Mouse (Mus musculus) heart, adult 8-10 months (tissue): ENCODE measurements at regions not wholly inside any gene's neighbourhood (a gene's known extent, or its start where the extent isn't known, plus 50 kb on each side); places are given as distances from the start of the nearest gene placed in this dataset.

Experiments
- DNase-seq: peaks from one replicate; pipeline ENCODE4 v3.0.0; 2022; ENCODE audit warnings: low spot score

DNA sequence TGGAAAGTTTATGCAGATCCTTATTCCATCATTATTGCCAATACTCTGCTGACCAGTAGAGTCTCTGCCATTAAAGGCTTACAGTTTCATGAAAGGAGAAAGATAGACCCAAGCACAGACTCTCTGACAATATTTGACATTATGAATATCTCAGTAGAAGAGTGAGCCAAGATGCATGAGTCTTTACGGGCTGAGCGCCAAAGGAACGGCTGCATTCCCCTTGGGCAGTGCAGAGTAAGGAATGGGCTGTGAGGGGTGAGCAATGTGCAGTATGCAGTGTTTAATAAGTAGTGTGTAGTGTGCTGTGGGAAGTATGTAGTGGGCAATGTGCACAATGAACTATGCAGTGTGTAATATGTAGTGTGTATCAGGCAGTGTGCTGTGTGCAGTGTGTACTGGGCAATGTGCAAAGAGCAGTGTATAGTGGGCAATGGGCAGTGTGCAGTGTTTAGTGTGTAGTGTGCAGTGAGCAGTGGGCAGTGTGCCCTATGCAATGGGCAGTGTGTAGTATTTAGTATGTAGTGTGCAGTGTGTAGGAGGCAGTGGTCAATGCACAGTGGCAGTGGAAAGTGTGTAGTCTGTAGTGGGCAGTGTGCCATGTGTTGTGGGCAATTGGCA, 671.8 kb downstream of the 5730522E02Rik start:
- DNase-seq = no peak

DNA sequence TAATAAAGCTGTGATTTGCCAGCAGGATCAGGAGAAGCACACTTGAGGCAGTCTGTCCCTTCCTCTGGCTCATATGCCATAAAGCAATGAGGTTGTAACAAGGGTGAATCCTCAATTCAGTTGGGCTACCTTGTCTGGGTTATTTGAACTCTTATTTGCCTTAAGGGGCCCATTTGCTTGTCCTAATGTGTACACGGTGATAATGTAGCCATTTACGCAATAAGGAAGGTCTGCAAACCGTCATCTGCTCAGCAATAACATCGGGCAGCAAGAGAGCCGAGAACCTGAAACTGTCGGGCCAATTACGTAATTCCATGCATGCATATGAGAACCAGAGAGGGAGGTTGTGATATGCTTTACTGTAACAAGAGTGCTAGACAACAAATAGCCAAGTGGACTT, 674.5 kb downstream of the 5730522E02Rik start:
- DNase-seq = no peak

DNA sequence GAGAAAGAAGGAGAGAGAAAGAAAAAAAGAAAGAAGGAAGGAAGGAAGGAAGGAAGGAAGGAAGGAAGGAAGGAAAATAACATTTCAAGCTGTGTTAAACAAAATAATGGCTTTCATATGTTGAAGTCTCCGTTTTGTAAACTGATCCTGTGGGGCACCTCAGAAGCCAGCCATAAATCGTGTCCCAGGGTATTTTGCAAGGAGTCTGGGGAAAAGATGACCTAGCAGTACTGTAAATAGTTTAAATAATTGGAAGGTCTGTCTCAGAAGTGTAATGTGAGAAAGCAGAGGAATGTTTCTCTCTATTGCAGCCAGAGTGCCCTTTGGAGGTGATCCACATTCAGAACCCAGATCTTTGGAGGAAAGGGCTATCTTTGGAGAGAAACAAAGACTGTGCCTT, 677.5 kb downstream of the 5730522E02Rik start:
- no peak for DNase-seq

DNA sequence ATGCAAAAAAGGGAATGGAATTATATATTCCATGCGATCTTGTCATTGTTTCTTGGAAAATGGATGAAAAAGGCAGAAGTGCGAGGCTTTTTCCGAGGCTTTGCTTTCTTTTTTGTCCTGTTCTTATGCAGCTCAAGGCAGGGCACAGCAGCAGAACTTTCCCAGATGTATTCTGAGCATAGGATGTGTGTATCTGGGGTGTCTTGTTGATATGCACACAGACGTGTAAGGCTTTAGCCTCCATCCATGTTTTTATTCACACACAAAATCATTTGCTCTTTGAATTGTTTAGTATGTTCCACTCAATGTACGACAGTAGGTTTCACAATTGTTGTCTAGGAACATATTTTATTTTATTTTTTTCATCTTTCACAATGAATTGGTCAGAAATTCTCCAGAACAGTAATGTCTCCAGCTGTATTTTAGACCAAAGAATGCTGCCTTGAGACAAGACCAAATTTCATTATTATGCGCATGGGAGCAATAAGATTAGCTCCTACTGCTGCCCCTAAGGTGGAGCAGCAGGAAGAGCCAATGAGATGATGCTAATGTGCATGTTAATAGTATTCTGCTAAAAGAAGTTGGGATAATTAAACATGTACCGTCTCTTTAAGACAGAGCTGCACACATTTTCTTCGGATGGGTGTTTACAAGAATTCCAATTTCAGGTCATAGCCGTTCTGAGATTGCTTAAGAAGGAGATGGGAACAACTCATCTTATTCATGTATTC, 678.7 kb downstream of the 5730522E02Rik start:
- no peak for DNase-seq

DNA sequence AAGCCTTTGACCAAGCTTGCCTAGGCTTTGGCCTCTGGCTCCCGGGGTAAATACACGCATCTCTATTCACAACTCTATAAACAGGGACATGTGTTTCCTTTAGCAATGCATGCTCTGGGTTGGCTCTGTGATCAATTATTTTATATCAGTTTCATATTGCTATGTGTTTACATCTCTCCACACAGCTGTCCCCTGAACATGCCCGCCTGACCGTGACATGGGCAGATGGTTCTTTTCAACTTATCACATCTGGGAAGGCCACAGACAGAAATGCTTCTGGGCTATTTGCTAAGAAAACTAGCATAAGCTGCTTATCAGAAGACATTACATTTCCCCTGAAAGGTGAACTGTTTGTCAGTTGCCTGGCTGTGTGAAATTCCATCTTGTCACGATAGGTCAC, 682.5 kb downstream of the 5730522E02Rik start:
- no peak for DNase-seq

DNA sequence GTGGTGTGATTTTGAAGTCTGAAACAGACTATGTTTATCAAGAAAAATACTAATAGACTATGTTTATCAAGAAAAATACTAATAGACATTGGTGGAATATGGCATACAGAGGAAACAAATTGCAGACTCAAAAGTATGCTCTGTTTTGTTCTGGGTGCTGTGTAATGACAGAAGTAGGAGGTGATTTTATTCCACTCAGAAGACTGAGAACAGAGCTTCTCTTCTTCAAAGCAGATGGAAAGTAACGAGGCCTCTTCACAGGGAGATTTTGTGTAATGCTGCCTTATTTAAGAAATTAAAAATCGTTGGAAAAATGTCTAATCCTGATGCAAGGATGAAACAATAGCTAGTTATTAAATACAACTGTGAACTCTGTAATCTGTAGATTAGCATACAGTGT, 691.7 kb downstream of the 5730522E02Rik start:
- no peak for DNase-seq

DNA sequence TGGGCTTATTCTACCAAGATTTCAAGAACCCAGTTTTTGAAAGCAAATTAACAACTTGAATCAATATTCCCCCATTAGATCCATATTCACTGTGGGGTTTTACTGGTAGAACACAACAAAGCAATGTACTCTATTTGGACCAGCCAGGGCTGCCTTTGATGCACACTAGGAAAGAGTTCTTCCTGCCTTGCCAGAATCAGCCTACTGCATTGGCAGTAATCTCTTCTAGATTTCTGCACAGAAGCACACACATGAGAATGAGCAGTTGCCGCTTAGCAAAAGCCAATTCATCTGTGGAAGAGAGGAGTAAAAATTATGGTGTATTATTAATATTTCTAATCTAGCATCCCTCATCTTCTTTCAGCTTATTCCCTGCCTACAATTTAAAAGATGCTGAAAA, 692.4 kb downstream of the 5730522E02Rik start:
- no peak for DNase-seq

DNA sequence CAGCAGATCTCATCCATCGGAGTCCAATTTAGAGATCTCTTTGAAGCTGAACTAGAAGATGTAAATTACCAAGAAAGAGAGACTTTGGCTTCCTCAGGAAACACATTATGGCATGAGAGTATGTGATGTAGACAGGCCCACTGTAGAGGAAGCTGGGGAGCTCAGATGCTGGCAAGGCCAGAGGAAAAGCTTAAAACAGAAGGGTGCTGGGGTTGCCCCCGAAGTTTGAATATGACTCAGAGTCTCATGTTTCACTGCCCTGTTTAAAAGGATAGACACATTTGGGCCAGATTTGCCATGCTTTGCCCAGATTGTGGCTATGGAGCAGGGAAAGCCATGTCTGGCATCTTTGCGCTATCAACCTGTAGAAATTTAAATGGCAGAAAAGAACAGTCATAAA, 705.1 kb downstream of the 5730522E02Rik start:
- DNase-seq = no peak

DNA sequence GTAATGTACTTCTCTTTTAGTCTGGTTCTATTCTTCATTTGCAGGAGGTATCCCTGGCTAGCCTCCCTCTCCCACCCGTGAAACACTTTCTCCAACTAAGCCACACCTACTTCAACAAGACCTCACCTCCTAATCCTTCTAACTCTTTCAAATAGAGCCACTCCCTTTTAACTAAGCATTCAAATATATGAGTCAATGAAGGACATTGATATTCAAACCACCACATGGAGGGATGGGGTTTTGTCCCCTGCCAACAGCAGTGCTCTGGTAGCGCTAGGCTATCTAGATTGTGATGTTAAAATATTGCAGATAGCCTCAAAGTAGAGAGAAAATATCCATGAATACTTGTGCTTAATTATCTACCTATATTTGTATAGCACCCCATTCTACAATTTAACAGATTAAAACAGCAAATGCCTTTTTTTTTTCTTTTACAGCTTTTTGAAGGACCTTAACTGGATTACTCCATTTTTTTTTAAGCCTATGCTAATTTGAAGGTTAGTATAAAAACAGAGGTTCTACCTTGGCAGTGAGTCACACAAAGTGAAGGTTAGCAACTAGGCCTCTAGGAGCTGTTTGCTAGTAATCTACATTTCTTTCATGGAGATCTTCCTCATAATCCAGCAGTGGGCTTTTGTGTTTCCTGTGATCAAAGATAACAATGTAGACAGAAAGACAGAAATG, 736.7 kb downstream of the 5730522E02Rik start:
- no peak for DNase-seq

DNA sequence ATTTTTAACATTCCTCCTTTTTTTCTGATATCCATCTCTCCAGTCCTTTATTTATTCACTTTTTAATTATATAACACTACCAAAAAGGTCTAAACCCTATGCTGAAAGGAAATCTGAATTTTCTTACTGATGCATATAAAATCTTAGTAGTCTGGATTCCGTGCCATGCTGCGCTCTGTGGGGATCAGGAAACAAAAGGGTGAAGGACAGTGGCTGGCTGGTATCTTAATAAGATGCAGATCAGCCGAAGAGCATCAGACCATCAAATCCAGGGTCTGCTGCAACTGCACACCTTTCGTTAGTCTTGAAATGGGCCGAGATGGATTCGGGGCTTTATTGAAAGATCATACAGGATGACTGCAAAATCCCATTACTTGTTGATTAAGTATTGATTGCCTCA, 740.7 kb downstream of the 5730522E02Rik start:
- DNase-seq = no peak

DNA sequence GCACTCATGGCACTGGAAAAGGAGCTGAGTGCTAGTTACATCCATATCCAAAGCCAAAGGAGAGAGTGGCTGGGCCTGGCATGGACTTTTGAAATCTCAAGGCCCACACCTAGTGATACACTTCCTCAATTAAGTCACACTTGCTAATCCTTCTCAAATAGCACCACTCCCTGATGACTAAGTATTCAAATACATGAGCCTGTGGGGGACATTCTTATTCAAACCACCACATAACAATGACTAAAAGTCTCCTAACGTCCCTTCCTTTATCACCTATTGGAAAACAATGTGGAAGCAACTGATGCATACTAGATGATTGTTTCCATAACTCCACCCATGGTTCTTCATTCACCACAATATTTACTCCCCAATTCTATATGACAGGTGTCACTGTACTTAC, 773.4 kb downstream of the 5730522E02Rik start:
- no peak for DNase-seq

DNA sequence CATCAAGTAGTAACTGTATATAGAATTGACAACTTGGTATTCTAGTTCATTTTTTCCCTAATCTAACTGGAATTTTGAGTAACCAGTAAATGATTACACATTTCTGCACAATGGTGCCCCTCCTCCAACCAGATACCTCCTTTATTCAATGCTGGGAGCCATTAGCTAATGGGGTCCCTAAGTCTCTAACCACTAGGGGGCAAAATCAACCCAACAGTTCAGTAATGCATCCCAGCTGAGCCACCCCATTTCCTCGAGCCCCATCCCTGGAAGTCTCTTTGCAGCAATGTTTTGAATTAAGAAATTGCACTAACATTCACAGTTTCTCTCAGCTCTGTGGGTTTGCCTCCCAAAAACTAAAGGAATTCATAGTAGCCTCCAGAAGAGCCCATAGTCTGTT, 774.9 kb downstream of the 5730522E02Rik start:
- DNase-seq = no peak

DNA sequence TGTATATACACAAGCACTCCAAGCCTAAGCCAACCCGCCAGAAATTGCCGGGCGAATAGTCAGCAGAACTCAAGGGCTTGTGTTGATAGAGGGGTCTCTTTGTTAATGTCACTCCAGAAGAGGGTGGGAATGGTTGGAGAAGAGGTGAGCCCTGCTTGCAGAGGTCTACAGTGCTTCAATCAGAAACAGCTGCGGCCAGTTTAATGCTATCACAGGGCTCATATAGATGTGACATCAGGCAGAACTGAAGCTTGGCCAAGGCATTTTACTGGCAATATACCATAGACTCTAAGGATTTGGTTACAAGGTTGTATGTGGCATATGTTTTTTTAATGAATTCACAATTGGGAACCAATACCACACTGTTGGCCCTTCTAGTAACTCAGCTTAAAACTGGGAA, 787.4 kb downstream of the 5730522E02Rik start:
- no peak for DNase-seq

DNA sequence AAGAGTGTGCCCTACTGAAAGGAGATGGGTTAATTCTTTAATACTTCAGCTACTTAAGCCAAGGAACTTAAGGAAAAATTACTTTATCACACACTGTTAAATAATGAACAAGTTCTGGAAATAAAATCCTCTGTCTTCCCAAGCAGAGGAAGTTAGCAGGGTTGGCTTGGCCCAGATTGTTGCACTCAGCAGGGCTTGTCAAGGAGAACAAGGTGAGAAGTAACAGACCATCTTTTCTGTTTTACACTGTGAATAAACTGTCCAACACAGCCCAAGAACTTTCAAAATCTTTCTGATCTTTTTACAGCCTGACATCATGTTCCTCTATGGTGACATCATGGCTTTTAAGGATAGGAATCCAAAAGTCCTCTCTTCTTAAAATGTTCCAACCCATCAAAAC, 789.1 kb downstream of the 5730522E02Rik start:
- DNase-seq = no peak

DNA sequence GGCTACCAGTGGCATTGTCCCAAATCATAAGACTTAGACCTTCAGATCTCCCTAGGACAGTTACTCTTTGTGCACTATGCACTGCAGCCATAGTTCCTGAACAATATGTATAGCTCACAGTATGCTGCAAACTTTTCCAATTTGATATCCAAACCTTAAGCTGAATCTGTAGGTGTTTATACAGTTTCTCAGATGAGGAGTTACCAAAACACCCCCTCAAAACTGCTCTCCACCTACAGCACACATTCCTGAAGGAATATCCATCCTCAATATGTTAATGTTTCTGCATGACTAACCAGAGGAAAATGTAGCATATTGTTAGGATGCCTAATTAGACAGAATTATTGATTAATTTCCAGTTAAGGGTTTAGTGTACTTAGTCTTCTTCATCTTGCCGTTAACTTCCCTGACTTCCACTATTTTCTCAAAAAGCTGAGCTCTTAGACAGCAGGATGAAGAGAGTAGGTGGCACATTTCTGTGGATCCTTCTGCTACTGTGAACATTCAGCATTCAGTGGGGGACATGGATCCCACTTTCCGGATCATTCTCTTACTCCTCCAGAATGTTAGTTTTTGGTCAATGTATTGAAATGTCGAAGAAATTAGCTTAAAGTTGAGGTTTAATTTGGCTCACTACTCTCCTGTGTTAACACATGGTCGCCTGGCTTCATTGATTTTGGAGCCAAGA, 800.0 kb downstream of the 5730522E02Rik start:
- no peak for DNase-seq

DNA sequence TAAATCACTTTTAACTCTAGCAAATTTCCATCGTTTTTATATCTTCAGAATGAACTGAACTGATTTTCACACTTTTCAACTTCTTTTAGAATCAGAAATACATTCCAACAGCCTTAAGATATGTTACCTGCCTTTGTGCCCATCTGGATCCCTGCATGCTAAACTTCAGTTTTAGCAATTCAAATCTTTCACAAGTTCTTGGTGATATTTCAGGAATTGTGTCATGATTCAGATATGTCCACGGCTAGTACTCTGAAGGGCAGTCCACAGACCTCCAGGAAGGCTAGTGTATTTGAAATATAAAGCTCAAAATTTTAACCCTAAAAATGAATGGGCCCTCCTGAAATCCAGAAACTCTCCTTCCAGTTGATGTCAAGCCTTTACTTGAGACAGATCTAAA, 818.9 kb downstream of the 5730522E02Rik start:
- no peak for DNase-seq

DNA sequence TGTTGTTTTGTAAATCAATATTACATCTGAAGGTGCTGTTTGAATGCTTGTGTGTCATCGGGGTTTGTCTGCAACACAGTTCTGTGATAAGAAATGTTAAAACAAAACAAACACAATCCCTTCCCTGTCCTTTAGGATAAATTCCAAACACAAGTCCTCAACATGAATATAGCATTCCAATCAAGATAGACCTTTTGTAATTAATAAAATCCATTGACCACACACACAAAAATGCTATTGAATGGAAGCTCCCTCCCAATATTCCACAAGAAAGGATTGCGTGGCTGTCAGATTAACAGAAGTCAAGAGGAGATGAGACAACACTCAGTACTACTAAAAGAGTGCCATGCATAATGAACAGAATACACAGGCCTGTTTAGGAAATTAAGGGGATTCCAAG, 843.5 kb downstream of the 5730522E02Rik start:
- no peak for DNase-seq

DNA sequence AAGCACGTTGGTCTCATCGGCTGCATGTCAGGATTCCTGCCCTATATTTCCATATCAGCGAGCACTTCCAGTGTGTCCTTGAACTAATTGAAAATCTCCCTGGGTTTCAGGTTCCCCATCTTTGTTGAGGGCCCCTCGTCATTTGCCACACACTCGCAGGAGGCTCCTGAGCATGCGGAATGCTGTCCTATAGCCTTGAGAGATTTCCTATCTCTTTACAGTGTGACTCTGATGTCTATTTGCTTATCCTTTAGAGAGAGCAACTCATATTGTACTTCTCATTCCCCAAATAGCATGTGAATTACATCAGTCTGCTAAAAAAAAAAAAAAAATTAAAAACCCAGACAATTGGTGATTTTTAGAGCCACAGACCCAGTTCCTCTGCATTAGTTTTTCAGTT, 845.1 kb downstream of the 5730522E02Rik start:
- no peak for DNase-seq

DNA sequence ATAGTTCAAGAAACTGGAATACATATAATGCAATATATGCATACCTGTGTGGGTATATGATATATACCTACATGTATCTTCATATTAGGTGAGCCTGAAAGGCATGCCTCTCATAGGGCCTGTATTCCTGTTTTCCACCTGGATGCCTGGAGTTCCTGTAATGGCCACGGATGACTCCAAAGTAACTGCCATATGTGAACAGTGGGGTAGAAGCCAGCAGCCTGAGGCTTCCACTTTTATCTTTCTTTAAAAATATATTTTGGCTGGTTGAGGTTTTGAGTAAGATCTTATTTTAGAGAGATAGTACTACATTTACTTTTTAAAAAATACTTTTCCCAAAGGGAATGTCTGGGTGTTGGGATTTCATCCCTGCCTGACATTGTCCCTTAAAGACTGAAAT, 850.8 kb downstream of the 5730522E02Rik start:
- no peak for DNase-seq

DNA sequence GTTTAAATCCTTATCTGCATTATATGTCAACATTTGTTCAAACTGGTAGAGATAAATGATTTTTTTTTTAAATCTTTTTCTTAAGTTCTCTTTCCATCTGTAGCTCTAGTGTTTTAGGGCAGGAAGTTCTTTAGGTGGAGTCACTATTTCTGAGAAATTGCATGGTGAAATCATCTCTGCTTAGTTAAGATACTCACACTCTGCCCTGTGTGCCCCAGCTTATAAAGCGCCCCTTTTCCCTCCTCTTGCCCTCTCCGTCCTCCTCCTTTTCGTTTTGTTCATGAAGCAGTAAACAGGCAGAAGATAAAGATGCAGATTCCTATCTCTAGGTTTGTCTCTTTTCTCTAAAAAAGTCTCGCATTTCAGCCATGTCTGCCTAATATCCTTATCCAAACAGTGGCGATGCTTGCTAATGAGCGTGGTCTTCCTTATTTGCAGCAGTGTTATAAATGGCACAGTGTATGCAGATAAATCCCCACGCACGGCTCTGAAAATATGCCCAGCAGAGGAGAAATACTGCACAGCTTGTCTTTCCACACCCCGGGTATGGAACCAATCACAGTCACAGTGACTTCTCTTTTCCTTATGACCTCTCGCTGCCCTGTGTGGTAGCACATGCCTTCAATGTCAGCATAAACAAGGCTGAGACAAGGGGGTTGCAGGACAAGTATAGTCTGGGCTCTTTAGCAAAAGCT, 852.7 kb downstream of the 5730522E02Rik start:
- DNase-seq = no peak

DNA sequence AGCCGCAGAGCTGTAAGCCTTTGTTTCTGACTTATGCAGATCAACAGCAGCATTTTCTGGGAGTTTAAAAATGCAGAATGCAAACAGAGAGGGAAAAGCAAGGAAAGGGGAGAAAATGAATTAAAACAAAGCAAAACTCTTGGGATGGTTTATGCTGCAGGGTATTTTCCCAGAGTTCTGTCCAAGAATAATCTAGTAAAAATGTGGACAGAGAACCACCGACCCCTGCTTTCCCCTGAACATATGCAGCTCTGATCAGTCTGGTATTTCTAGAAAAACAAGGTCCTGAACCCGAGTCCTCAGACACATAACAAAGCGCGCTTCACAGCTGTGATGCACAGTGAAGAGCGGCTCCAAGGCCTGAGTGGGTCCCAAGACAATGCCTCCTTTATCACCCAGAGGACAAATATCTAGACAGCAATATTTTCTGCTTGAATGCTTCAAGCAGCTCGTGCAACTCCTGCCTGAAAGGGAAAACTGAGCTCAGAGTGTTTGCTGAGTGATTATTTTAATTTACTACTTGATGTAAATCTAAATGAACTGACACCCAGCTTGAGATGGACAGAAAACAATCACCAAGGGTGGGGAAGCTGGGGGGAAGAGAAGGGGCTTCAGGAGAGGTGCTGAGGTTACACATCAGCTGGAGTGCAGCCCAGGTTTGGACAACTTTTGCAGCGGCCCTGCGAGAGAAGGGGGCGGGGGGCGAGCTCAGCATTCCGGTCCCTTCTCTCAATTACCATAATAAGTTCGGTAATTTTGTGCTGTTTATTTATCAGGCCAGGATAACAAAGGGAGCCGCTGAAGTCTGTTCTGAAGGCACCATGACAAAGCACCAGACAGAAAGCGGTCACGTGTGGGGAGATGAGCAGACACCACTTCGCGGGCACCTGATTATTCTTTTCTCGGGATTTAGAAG, 853.6 kb downstream of the 5730522E02Rik start:
- no peak for DNase-seq
